Mouse (Mus musculus): ENCODE results near the gene Hist2h3b. TPM values are rescaled to one million over a fixed set of nuclear protein-coding genes. Genes with fewer than 3 reads are reported as not detected.
"Not testable (repeated sequence)": the region's sequence is repeated elsewhere in the genome, so short reads cannot be mapped to it uniquely, and the experiment has no call there.

Gene Hist2h3b
- polyA plus RNA-seq, 1 experiment = 10.1 TPM

DNA sequence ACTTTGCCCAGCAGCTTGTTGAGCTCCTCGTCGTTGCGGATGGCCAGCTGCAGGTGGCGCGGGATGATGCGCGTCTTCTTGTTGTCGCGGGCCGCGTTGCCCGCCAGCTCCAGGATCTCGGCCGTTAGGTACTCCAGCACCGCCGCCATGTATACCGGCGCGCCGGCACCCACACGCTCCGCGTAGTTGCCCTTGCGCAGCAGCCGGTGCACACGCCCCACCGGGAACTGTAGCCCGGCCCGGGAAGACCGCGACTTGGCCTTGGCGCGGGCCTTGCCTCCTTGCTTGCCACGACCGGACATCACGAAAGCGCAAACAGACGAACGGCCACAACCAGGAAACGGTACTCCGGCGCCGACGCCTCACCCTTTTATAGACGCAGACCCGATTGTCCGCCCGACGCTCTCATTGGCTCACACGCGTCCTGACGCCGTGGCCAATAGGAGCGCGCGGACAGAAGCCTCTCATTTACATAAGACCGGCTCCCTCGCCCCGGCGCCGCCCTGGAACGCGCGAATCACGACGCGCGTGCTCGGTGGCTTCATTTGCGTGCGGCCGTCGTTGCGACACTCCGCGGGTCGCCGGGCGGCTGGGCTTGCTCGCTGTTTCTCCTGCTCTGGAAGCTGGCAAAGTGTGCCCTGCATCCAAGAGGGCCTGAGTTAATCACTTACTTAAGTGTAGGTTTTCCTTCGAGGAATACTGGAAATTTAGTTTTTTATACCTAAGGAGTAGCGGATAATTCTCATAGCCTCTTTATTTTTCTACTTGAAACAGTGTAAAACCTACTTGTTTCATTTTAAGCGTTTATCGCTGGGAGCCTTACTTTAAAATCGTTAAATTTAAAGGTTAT, 28.3 kb upstream of the Hist2h3b start, which contains the start of gene Hist2h2aa2:
Gene Hist2h2aa2 (minus strand): TSS at position 328 of the 850 bp plus-strand sequence.
- H3K27me3 ChIP-seq (replicated peaks; ENCODE audit: control insufficient read depth, insufficient read depth, low read length); H3K36me3 ChIP-seq (ENCODE audit: control insufficient read depth, insufficient read depth, low read length): not testable (repeated sequence)
- peak; percentile 99 for DNase-seq
- peak within 1 kb of the TSS; percentile 86 for H3K27ac ChIP-seq (ENCODE audit: insufficient read depth, low read depth, low read length)
- WGBS = 2% methylated on average over 44 of the region's 85 CpGs
- peak; percentile 27 for TF ChIP-seq POLR2A (IDR thresholded peaks at IDR 0.05; ENCODE audit: low read depth, low read length)
- peak within 1 kb of the TSS; percentile 65 for H3K4me3 ChIP-seq (ENCODE audit: insufficient read depth, low read depth, low read length)
- H3K4me1 ChIP-seq (ENCODE audit: control insufficient read depth, insufficient read depth, low read length) = peaks cover 10% of the 10 kb centered on the region; the same call in 1 of the 2 replicates

DNA sequence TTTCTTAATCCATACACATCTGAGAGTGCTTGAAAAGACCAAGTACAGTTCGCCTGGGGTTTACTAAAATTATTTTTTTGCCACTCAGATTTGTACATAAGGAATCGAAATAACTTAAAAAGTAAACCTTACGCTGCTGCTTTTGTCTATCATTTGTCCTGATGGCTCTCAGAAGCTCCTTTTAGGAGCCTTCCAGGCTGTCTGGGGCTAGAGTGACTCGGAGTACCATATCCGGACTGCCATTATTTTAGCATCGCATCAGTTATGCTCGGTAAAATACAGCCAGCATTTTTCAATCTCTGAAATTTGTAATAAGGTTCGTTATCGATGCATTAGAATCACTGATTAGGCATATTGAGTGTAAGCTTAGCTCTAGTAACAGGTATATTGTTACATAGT, 27.7 kb upstream of the Hist2h3b start:
- Histone ChIP-seq H3K27ac (ENCODE audit: insufficient read depth, low read depth, low read length) (no peak overlapping the region), H3K4me3 (ENCODE audit: insufficient read depth, low read depth, low read length) (no peak overlapping the region), H3K4me1 (ENCODE audit: control insufficient read depth, insufficient read depth, low read length) (peaks cover 10% of the 10 kb centered on the region; the same call in 1 of the 2 replicates), H3K36me3 (ENCODE audit: control insufficient read depth, insufficient read depth, low read length) (no peaks in the 10 kb centered on the region), H3K27me3 (replicated peaks; ENCODE audit: control insufficient read depth, insufficient read depth, low read length) (no peaks in the 10 kb centered on the region)
- peak; percentile 9 for DNase-seq
- no peak for TF ChIP-seq CTCF (conservative IDR thresholded peaks at IDR 0.05; ENCODE audit: insufficient read depth, insufficient read length, low read depth, low read length)
- TF ChIP-seq POLR2A (IDR thresholded peaks at IDR 0.05; ENCODE audit: low read depth, low read length) = no peak
- 81% methylated on average over 9 of the region's 9 CpGs for WGBS

DNA sequence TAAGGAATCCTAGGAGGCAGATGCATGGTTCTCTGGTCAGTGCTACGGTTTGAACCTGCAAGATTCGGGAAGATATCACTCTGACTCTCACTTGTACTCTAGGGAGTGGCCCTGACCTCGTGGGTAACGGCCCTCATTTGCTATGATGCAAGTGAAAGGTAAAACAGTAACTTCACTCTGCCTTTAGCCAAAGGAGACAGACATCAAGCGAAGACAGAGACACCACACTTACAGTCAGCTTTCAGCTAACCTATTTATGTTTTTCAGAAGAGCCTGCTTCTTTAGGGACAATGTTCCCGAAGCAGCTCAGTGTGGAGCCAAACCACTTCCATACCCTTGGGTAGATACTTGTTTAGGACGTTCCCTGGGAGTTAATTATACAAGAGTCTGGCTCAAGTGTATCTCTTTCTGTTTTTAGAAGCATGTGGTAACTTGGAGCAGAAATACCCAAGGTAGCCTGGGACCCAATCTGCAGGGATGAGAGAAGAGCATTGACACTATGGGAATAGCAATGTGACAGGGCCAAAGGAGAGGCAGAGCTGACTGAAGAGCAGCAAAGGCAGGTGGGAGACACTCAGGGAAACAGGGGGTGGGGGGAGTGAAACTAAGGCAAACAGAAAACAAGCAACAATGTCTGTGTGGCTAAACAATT, 24.4 kb upstream of the Hist2h3b start:
- Histone ChIP-seq H3K27me3 (replicated peaks; ENCODE audit: control insufficient read depth, insufficient read depth, low read length) (no peaks in the 10 kb centered on the region), H3K4me1 (ENCODE audit: control insufficient read depth, insufficient read depth, low read length) (peaks cover 10% of the 10 kb centered on the region; the same call in 1 of the 2 replicates), H3K27ac (ENCODE audit: insufficient read depth, low read depth, low read length) (peak overlapping the region; percentile 53), H3K36me3 (ENCODE audit: control insufficient read depth, insufficient read depth, low read length) (no peaks in the 10 kb centered on the region), H3K4me3 (ENCODE audit: insufficient read depth, low read depth, low read length) (no peak overlapping the region)
- TF ChIP-seq CTCF (conservative IDR thresholded peaks at IDR 0.05; ENCODE audit: insufficient read depth, insufficient read length, low read depth, low read length) (no peak), POLR2A (IDR thresholded peaks at IDR 0.05; ENCODE audit: low read depth, low read length) (no peak)
- DNase-seq = peak; percentile 68
- WGBS = 56% methylated on average over 7 of the region's 7 CpGs

DNA sequence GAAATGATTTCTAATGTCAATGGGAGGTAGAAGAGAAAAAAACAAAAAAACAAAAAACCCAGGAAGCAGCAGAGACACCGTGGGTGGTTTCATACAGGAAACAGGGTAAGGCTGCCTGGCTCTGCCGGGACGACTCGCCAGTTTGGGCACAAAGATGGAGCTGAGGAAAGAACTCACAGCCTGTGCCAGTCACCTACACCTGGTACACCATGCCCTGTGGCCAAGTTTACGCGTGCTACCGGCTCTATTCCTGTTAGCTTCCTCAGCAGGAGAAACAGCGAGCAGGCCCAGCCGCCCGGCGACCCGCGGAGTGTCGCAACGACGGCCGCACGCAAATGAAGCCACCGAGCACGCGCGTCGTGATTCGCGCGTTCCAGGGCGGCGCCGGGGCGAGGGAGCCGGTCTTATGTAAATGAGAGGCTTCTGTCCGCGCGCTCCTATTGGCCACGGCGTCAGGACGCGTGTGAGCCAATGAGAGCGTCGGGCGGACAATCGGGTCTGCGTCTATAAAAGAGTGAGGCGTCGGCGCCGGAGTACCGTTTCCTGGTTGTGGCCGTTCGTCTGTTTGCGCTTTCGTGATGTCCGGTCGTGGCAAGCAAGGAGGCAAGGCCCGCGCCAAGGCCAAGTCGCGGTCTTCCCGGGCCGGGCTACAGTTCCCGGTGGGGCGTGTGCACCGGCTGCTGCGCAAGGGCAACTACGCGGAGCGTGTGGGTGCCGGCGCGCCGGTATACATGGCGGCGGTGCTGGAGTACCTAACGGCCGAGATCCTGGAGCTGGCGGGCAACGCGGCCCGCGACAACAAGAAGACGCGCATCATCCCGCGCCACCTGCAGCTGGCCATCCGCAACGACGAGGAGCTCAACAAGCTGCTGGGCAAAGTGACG, 23.2 kb upstream of the Hist2h3b start, which contains the start of gene Hist2h2aa1:
Gene Hist2h2aa1 (plus strand): TSS at position 495 of the 884 bp plus-strand sequence.
- not testable (repeated sequence) for H3K36me3 ChIP-seq (ENCODE audit: control insufficient read depth, insufficient read depth, low read length); H3K27me3 ChIP-seq (replicated peaks; ENCODE audit: control insufficient read depth, insufficient read depth, low read length)
- WGBS = under 1% methylated on average over 40 of the region's 88 CpGs
- H3K4me3 ChIP-seq (ENCODE audit: insufficient read depth, low read depth, low read length) = peak within 1 kb of the TSS; percentile 73
- TF ChIP-seq POLR2A (IDR thresholded peaks at IDR 0.05; ENCODE audit: low read depth, low read length) = peak; percentile 60
- peaks cover 10% of the 10 kb centered on the region; the same call in 1 of the 2 replicates for H3K4me1 ChIP-seq (ENCODE audit: control insufficient read depth, insufficient read depth, low read length)
- H3K27ac ChIP-seq (ENCODE audit: insufficient read depth, low read depth, low read length) = peak within 1 kb of the TSS; percentile 98
- DNase-seq = peak; percentile 92

DNA sequence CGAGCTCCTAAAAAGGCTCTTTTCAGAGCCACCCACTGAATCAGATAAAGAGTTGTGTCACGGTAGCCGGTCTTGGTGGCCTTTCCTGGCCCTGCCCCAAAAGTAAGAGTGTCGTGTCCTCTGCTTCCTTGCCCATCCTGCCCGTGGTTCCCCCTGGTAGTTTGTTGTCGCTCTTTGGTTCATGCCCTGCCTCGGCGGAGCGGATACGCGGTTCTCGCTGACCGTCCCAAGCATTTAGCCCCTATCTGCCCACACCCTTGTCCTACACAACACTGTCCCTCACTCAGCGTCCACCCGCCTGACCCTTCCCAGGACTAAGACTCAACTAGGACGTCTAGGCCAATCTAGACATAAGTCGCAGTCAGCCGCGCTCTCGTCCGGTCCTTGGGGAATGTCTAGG, 22.4 kb upstream of the Hist2h3b start:
- not testable (repeated sequence) for H3K4me1 ChIP-seq (ENCODE audit: control insufficient read depth, insufficient read depth, low read length); H3K27me3 ChIP-seq (replicated peaks; ENCODE audit: control insufficient read depth, insufficient read depth, low read length); DNase-seq; H3K36me3 ChIP-seq (ENCODE audit: control insufficient read depth, insufficient read depth, low read length)
- WGBS = under 1% methylated on average over 12 of the region's 21 CpGs
- Histone ChIP-seq H3K27ac (ENCODE audit: insufficient read depth, low read depth, low read length) (peak overlapping the region; percentile 89), H3K4me3 (ENCODE audit: insufficient read depth, low read depth, low read length) (peak overlapping the region; percentile 73)

DNA sequence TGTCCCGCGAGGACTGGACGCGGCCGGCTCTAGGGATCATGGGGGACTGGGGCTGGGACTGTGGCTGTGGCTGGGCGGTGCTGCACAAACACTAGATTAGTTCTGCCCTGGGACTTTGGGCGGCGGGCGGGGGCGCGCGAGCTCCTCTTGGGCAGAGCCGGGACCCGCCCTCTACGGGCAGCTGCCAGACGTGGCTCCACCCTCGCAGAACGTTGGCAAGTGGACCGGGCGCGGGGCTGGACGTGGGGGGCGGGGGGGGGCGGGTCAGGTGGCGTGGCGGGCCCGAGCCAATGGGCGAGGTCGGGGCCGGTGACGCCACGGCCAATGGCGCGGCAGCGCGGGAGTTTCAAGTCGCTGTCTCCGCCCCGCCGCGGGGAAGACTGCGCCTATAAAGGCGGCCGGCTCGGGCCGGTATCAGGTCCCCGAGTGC, 22.0 kb upstream of the Hist2h3b start, which contains the start of gene Hist2h3c1:
Gene Hist2h3c1 (plus strand): TSS at position 259 of the 430 bp plus-strand sequence.
- not testable (repeated sequence) for H3K36me3 ChIP-seq (ENCODE audit: control insufficient read depth, insufficient read depth, low read length); H3K4me1 ChIP-seq (ENCODE audit: control insufficient read depth, insufficient read depth, low read length); H3K27me3 ChIP-seq (replicated peaks; ENCODE audit: control insufficient read depth, insufficient read depth, low read length)
- H3K4me3 ChIP-seq (ENCODE audit: insufficient read depth, low read depth, low read length) = peak within 1 kb of the TSS; percentile 73
- WGBS = 0% methylated on average over 11 of the region's 47 CpGs
- peak; percentile 12 for DNase-seq
- peak within 1 kb of the TSS; percentile 89 for H3K27ac ChIP-seq (ENCODE audit: insufficient read depth, low read depth, low read length)
